Mouse (Mus musculus) embryonic facial prominence, embryonic 14.5 days (tissue): ENCODE measurements around the gene E030018B13Rik. TPM values are rescaled to one million over a fixed set of nuclear protein-coding genes. Genes with fewer than 3 reads are reported as not detected.

Experiments
- polyA plus RNA-seq: library from polyadenylated mRNA; unstranded; fragments of >200 nt; fragmentation: Nextera tagmentation; extraction: Ambion mirVana; gene quantifications from 2 replicates; pipeline ENCODE4 v1.2.1, GENCODE M21; 2014

Gene E030018B13Rik
- polyA plus RNA-seq, 1 experiment from 2014 or later, result not detected

Other genes with a start within 250 kb of the E030018B13Rik start
- gene Klf13, start 22.1 kb downstream of the E030018B13Rik start, polyA plus RNA-seq, result 27.6 and 30.1 TPM in 2 replicates
- gene Trpm1, start 237.0 kb downstream of the E030018B13Rik start, polyA plus RNA-seq, result 1.7 and 1.8 TPM in 2 replicates